Mouse (Mus musculus): ENCODE data around the gene Wfdc5.

DNA sequence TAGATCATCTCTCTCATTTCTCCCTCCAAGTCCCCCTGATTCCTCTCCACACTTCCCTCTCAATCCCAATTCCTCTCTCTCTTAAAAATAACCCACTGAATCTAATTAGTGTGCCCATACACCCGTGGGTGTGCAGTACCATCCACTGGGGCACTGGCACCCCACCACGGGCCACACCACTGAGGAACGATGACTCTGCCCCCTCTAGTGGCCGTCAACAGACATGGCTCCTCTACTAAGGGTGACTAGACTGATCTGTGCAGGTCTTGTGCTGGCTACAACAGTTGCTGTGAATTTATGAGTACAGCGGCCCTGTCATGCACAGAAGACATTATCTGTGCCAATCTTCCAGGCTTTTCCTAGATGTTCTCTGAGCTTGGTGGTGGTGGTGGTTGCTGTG lies 6.2 kb upstream of the Wfdc5 start:
- TF ChIP-seq POLR2A (IDR thresholded peaks at IDR 0.05; ENCODE audit: extremely low read depth, insufficient read depth, low read length) (no peak), CTCF (IDR thresholded peaks at IDR 0.05; ENCODE audit: low read depth, low read length) (peak; percentile 73)
